Mouse (Mus musculus) brown adipose tissue, adult 24 weeks (tissue): Measurements from ENCODE around the gene Gm11115. TPM values are rescaled to one million over a fixed set of nuclear protein-coding genes. Genes with fewer than 3 reads are reported as not detected.

Experiments
- H3K27ac ChIP-seq: fragments of 200-500 bp; replicated peaks from 2 replicates; pipeline ENCODE4 v1.5.1; 2012; ENCODE audit warnings: low read depth, mild to moderate bottlenecking, low read length
- H3K4me1 ChIP-seq: fragments of 200-500 bp; 2 replicates; pipeline ENCODE4 v1.6.1; 2012; ENCODE audit warnings: low read length, mixed read lengths; ENCODE audit not compliant: control insufficient read depth, insufficient read depth, insufficient read length
- H3K4me3 ChIP-seq: fragments of 200-500 bp; 2 replicates; pipeline ENCODE4 v1.5.1; 2012; ENCODE audit warnings: low read depth, mild to moderate bottlenecking, low read length, moderate library complexity; ENCODE audit not compliant: insufficient read depth
- polyA plus RNA-seq: library from polyadenylated mRNA; stranded (reverse); fragments of >200 nt; gene quantifications from 2 replicates; pipeline ENCODE4 v1.2.4, GENCODE M21; 2012; ENCODE audit not compliant: missing spikeins, insufficient read depth, insufficient read length

The Gm11115 gene
- polyA plus RNA-seq, result not detected in 2 replicates

GRCm38 (mm10) chr5:88153999-88154398 lies at the start of gene Gm11115:
Gene Gm11115 (minus strand): TSS chr5:88154099.
- H3K4me3 ChIP-seq, result no peak within 1 kb of the TSS

GRCm38 (mm10) chr5:88111430-88111829 lies 42.5 kb downstream of the Gm11115 start, which contains the start of gene Gm11116:
Gene Gm11116 (minus strand): TSS chr5:88111530.
- Histone ChIP-seq H3K27ac (no peak within 1 kb of the TSS), H3K4me1 (no peaks in the 10 kb centered on the region), H3K4me3 (no peak within 1 kb of the TSS)

More at GRCm38 (mm10) chr5:88153999-88154398, at the start of gene Gm11115:
- Histone ChIP-seq H3K27ac (no peak within 1 kb of the TSS), H3K4me1 (no peaks in the 10 kb centered on the region)

Other genes starting within 250 kb of the Gm11115 start
- gene Csn3, start 228.5 kb downstream of the Gm11115 start, polyA plus RNA-seq, result not detected in 2 replicates
- gene 2310003L06Rik, start 184.6 kb downstream of the Gm11115 start, polyA plus RNA-seq, result not detected in 2 replicates
- gene Gm28434, start 184.6 kb downstream of the Gm11115 start, polyA plus RNA-seq, result not detected in 2 replicates
- gene Cabs1, start 174.7 kb downstream of the Gm11115 start, polyA plus RNA-seq, result not detected in 2 replicates
- not detected in 2 replicates for gene Smr3a, start 151.6 kb downstream of the Gm11115 start, polyA plus RNA-seq
- not detected in 2 replicates for gene Smr2, start 67.5 kb downstream of the Gm11115 start, polyA plus RNA-seq
- gene Gm11116, start 42.6 kb downstream of the Gm11115 start, polyA plus RNA-seq, result not detected in 2 replicates
- gene Gm7714, start 114.8 kb upstream of the Gm11115 start, polyA plus RNA-seq, result not detected in 2 replicates
- not detected in 2 replicates for gene Prol1, start 163.2 kb upstream of the Gm11115 start, polyA plus RNA-seq
- gene Amtn, start 222.0 kb upstream of the Gm11115 start, polyA plus RNA-seq, result not detected in 2 replicates